Mouse (Mus musculus): ENCODE measurements around the gene Dennd1a. TPM values are rescaled to one million over a fixed set of nuclear protein-coding genes. Genes with fewer than 3 reads are reported as not detected.

The Dennd1a gene
- polyA plus RNA-seq, 1 experiment: 17.5 TPM

DNA sequence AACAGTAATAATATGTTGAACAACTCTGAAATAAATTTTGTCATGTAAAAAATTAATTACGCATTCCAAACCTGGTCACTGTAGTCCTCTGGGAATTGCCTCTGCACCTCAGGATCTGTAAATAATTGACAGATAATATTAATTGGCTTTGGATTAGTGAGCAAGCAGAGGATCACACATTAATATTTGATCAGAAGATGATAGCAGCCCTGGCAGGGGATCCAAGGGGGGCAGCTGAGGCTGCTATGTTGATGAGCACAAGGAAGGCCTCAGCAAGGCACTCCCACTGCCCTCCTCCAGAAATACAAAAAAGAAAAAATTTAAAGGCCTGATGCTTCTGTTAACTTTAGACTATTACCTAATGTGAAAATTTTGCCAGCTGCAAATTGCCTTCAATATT, 127.5 kb downstream of the Dennd1a start:
- TF ChIP-seq POLR2A (IDR thresholded peaks at IDR 0.05; ENCODE audit: low read depth, low read length) (no peak), CTCF (IDR thresholded peaks at IDR 0.05; ENCODE audit: extremely low read depth, insufficient read depth, insufficient read length, insufficient replicate concordance) (no peak)

GRCm38 (mm10) chr2:38157002-38157401, 130.2 kb downstream of the Dennd1a start:
- no peak for DNase-seq (ENCODE audit: low read depth in 1 of 2, low spot score in 2 of 2)
- no peak for TF ChIP-seq POLR2A (IDR thresholded peaks at IDR 0.05; ENCODE audit: low read depth, low read length)
- TF ChIP-seq CTCF (IDR thresholded peaks at IDR 0.05; ENCODE audit: extremely low read depth, insufficient read depth, insufficient read length, insufficient replicate concordance): no peak
- H3K27ac ChIP-seq (ENCODE audit: insufficient read depth, low read length): no peak overlapping the region
- no peaks in the 10 kb centered on the region for H3K27me3 ChIP-seq (ENCODE audit: control insufficient read depth, insufficient read depth, low read length)
- WGBS: 96% methylated on average over 1 of the region's 1 CpGs
- peaks cover 2% of the 10 kb centered on the region; the same call in 1 of the 2 replicates for H3K4me1 ChIP-seq (ENCODE audit: control insufficient read depth, insufficient read depth, insufficient read length)
- no peaks in the 10 kb centered on the region for H3K36me3 ChIP-seq (ENCODE audit: control insufficient read depth, insufficient read depth, low read length)
- H3K4me3 ChIP-seq (ENCODE audit: extremely low read depth, insufficient read depth, insufficient read length): no peak overlapping the region

More for the DNA sequence above, 127.5 kb downstream of the Dennd1a start:
- DNase-seq (ENCODE audit: low read depth in 1 of 2, low spot score in 2 of 2): no peak
- no peaks in the 10 kb centered on the region for H3K27me3 ChIP-seq (ENCODE audit: control insufficient read depth, insufficient read depth, low read length)
- no peaks in the 10 kb centered on the region for H3K36me3 ChIP-seq (ENCODE audit: control insufficient read depth, insufficient read depth, low read length)
- no peak overlapping the region for H3K27ac ChIP-seq (ENCODE audit: insufficient read depth, low read length)
- no peak overlapping the region for H3K4me3 ChIP-seq (ENCODE audit: extremely low read depth, insufficient read depth, insufficient read length)
- 97% methylated on average over 1 of the region's 1 CpGs for WGBS
- peaks cover 4% of the 10 kb centered on the region; the same call in 1 of the 2 replicates for H3K4me1 ChIP-seq (ENCODE audit: control insufficient read depth, insufficient read depth, insufficient read length)

- Histone ChIP-seq H3K36me3 (ENCODE audit: control insufficient read depth, insufficient read depth, low read length) (no peaks in the 10 kb centered on the region), H3K4me3 (ENCODE audit: extremely low read depth, insufficient read depth, insufficient read length) (no peak overlapping the region), H3K27ac (ENCODE audit: insufficient read depth, low read length) (no peak overlapping the region), H3K27me3 (ENCODE audit: control insufficient read depth, insufficient read depth, low read length) (no peaks in the 10 kb centered on the region), H3K4me1 (ENCODE audit: control insufficient read depth, insufficient read depth, insufficient read length) (peaks cover 7% of the 10 kb centered on the region; the same call in 1 of the 2 replicates)
- no peak for DNase-seq (ENCODE audit: low read depth in 1 of 2, low spot score in 2 of 2)
- TF ChIP-seq POLR2A (IDR thresholded peaks at IDR 0.05; ENCODE audit: low read depth, low read length) (no peak), CTCF (IDR thresholded peaks at IDR 0.05; ENCODE audit: extremely low read depth, insufficient read depth, insufficient read length, insufficient replicate concordance) (no peak)
- WGBS: 49% methylated on average over 2 of the region's 2 CpGs
Measured at GRCm38 (mm10) chr2:38156001-38156400, 131.2 kb downstream of the Dennd1a start.

- no peaks in the 10 kb centered on the region for H3K4me1 ChIP-seq (ENCODE audit: control insufficient read depth, insufficient read depth, insufficient read length)
- H3K36me3 ChIP-seq (ENCODE audit: control insufficient read depth, insufficient read depth, low read length): no peaks in the 10 kb centered on the region
- H3K4me3 ChIP-seq (ENCODE audit: extremely low read depth, insufficient read depth, insufficient read length): no peak overlapping the region
- no peak for DNase-seq (ENCODE audit: low read depth in 1 of 2, low spot score in 2 of 2)
- H3K27me3 ChIP-seq (ENCODE audit: control insufficient read depth, insufficient read depth, low read length): no peaks in the 10 kb centered on the region
- H3K27ac ChIP-seq (ENCODE audit: insufficient read depth, low read length): no peak overlapping the region
- no peak for TF ChIP-seq CTCF (IDR thresholded peaks at IDR 0.05; ENCODE audit: extremely low read depth, insufficient read depth, insufficient read length, insufficient replicate concordance)
- no peak for TF ChIP-seq POLR2A (IDR thresholded peaks at IDR 0.05; ENCODE audit: low read depth, low read length)
Measured at GRCm38 (mm10) chr2:38144831-38145230, 142.4 kb downstream of the Dennd1a start.

DNA sequence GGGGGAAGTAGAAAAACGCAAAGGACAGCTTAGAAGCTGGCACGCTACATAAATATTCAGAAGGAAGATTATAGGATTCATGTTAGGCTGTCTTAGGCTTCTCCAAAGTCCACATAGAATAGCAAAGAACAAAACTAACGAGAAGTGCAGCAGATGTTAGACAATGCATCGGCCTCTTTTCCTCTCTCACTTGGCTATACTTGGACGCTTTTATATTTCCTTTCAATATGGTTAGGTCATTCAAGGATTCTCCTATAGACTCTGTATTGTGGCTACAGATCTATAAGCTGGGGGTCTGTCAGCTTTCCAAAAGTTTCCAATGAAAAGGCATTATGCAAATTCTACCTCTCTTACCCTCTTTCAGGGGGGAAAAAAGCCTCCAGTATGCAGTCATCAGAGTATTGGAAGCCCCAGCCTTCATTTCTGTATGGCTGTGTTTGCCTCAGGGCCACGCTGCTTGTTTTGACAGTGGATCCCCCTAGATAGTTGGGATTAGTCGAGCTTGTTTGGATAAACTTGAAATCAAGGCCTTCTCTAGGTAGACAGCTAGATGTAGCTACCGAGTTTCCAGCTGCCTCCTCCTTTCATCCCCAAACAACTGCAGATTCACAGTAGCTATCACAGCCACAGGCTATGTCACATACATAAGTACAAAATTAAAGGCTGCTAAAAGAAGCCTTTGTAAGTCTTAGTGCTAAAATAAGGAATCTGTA, 143.0 kb downstream of the Dennd1a start:
- Histone ChIP-seq H3K4me1 (ENCODE audit: control insufficient read depth, insufficient read depth, insufficient read length) (no peaks in the 10 kb centered on the region), H3K27me3 (ENCODE audit: control insufficient read depth, insufficient read depth, low read length) (no peaks in the 10 kb centered on the region), H3K36me3 (ENCODE audit: control insufficient read depth, insufficient read depth, low read length) (no peaks in the 10 kb centered on the region), H3K27ac (ENCODE audit: insufficient read depth, low read length) (no peak overlapping the region), H3K4me3 (ENCODE audit: extremely low read depth, insufficient read depth, insufficient read length) (no peak overlapping the region)
- no peak for DNase-seq (ENCODE audit: low read depth in 1 of 2, low spot score in 2 of 2)
- WGBS: 88% methylated on average over 8 of the region's 8 CpGs
- TF ChIP-seq CTCF (IDR thresholded peaks at IDR 0.05; ENCODE audit: extremely low read depth, insufficient read depth, insufficient read length, insufficient replicate concordance) (no peak), POLR2A (IDR thresholded peaks at IDR 0.05; ENCODE audit: low read depth, low read length) (no peak)

- H3K4me1 ChIP-seq (ENCODE audit: control insufficient read depth, insufficient read depth, insufficient read length): no peaks in the 10 kb centered on the region
- H3K27me3 ChIP-seq (ENCODE audit: control insufficient read depth, insufficient read depth, low read length): no peaks in the 10 kb centered on the region
- DNase-seq (ENCODE audit: low read depth in 1 of 2, low spot score in 2 of 2): no peak
- TF ChIP-seq CTCF (IDR thresholded peaks at IDR 0.05; ENCODE audit: extremely low read depth, insufficient read depth, insufficient read length, insufficient replicate concordance) (no peak), POLR2A (IDR thresholded peaks at IDR 0.05; ENCODE audit: low read depth, low read length) (no peak)
- H3K36me3 ChIP-seq (ENCODE audit: control insufficient read depth, insufficient read depth, low read length): no peaks in the 10 kb centered on the region
- H3K27ac ChIP-seq (ENCODE audit: insufficient read depth, low read length): no peak overlapping the region
- no peak overlapping the region for H3K4me3 ChIP-seq (ENCODE audit: extremely low read depth, insufficient read depth, insufficient read length)
- WGBS: 80% methylated on average over 5 of the region's 5 CpGs
Measured at GRCm38 (mm10) chr2:38142905-38143304, 144.3 kb downstream of the Dennd1a start.

DNA sequence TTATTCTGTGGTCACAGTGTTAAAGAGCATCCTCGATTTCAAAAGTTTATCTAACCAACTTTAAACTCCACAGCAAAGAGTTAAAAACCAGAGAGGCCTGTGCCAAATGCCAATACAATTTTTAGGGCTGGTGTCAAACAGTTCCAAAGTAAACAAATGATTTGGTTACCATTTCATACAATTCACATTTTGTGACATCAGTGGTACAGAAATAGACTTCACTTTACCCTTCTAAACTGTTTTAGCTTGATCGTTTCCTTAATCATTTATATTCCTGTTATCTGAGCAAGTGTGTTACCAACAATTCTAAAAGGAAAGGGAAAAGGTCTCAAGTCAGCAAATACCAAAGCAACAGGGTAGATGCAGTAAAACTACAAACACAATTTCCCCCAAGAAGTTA, 145.0 kb downstream of the Dennd1a start:
- no peaks in the 10 kb centered on the region for H3K27me3 ChIP-seq (ENCODE audit: control insufficient read depth, insufficient read depth, low read length)
- TF ChIP-seq POLR2A (IDR thresholded peaks at IDR 0.05; ENCODE audit: low read depth, low read length): no peak
- no peaks in the 10 kb centered on the region for H3K4me1 ChIP-seq (ENCODE audit: control insufficient read depth, insufficient read depth, insufficient read length)
- DNase-seq (ENCODE audit: low read depth in 1 of 2, low spot score in 2 of 2): no peak
- no peak overlapping the region for H3K4me3 ChIP-seq (ENCODE audit: extremely low read depth, insufficient read depth, insufficient read length)
- no peak overlapping the region for H3K27ac ChIP-seq (ENCODE audit: insufficient read depth, low read length)
- WGBS: 67% methylated on average over 2 of the region's 2 CpGs
- H3K36me3 ChIP-seq (ENCODE audit: control insufficient read depth, insufficient read depth, low read length): no peaks in the 10 kb centered on the region

Measured in spleen, adult 2 months (tissue).